Mouse (Mus musculus): ENCODE measurements around the gene Arhgap27.

Gene Arhgap27

DNA sequence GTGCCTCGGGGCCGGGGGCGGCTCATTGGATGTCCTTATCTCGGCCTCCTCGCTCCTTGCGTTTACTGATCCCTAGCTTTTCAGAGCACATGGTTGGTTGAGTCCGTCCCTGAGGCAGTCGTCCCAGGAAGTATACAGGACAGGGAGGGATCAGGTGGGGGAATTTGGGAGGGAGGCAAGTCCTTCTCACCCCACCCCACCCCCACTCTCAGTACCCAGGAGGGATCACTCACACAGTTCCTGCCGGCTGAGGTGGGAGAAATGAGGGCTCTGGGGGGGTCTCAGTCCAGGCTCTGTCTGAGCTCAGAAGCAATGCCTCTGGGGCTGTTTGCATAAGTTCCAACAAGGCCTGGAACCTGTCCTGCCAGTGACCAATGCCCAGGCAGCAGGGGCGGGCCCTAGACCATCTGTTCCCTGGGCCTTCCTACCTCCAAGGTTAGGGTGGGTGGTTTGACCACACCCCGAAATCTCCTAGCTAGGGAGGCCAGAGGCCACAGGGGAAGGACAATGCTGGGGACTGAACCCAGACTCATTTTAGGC lies 7.4 kb downstream of the Arhgap27 start:
- DNase-seq (ENCODE audit: low spot score), result no peak

DNA sequence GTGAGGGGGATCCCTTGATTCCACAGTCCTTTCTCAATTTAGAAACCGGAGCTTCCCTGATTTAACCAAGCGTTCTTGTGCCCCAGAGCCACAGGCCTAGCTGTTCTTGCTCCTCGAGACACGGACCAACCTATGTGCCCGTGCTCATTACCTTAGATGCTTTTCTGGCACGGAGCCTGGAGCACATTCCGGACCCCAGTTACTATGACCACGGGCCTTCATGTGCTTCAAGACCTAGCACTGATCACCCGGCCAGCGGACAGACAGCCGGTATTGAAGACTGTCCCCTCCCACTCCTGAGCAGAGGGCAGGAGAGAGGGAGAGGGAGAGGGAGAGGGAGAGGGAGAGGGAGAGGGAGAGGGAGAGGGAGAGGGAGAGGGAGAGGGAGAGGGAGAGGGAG lies 8.2 kb downstream of the Arhgap27 start:
- DNase-seq (ENCODE audit: low spot score), result no peak

DNA sequence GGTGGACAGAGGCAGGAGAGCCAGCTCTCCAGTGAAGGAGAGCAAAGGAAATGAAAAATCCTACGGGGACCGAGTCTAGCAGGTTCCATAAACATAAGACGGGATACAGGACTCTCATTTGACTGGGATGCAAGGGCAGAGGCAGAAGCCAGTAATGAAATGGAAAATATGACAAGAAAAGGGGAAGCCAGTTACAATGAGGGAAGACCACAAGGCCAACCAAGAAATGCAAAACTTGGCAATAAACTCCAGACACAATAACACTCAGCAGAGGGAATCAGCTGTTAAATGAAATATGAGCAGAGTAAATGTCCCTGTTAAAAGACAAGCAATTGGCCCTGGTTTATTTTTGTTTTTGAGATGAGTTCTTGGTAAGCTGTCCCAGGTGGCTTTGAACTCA lies 9.5 kb downstream of the Arhgap27 start:
- no peak for DNase-seq (ENCODE audit: low spot score)

DNA sequence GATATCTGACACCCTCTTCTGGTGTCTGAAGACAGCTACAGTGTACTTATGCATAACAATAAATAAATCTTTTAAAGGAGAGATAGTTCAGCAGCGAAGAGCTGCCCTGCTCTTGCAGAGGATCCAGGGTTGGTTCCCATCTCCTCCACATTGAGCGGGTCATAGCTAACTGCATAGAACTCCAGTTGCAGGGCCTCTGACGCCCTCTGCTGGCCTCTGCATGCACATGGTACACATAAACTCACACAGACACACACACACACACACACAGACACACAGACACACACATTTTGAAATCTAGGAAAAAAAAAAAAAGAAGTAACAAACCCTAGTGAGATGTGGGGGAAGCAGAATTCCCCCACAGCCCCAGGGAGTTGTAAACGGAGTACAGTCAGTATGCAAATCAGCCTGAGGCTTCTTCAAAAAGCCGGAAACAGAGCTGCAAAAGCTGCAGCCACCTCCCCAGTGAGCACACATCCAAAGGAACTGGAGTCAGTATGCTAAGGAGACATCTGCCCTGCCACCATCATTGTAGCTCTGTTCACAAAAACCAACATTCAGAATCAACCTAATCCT lies 11.2 kb downstream of the Arhgap27 start:
- DNase-seq (ENCODE audit: low spot score), result no peak

DNA sequence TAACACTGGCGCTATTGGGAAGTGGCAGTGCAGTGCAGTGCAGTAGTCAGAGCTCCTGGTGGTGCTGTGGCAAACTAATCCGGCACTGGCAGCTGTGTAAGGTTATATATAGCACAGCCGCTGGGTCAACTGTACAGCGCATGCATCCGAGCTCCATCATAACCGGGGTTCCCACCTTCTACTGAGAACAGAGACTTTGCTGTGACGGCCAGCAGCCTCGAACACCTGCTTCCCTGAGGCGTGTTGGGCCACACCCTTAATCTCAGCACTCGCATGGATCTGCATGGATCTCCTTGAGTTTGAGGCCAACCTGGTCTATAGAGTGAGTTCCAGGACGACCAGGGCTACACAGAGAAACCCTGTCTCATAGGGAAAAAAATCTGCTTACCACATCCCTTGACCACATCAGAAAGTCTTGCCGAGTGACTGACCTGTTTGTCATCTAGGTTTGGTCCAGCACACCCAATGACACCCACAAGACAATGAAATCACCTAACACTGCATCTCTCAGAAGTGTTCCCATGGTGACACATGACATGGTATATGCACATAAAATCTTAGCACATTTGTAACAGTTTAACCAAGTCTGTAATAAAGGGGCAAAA lies 12.7 kb downstream of the Arhgap27 start:
- DNase-seq (ENCODE audit: low spot score), result no peak

DNA sequence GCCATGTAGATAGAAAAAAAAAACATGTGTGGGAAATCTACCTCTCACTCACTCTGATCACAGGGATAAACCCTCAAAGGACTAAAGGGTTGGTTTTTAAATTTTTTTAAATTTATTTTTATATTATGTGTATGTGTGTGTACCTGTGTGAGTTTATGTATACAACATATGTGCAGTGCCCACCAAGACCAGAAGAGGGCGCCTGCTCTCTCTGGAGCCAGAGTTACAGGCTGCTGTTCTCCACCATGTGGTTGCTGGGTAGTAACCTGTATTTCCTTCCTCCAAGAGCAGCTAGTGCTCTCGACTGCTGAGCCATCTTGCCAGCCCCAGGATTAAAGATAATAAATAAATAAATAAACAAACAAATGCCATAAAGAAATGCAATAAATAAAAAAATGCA lies 13.8 kb downstream of the Arhgap27 start:
- no peak for DNase-seq (ENCODE audit: low spot score)

DNA sequence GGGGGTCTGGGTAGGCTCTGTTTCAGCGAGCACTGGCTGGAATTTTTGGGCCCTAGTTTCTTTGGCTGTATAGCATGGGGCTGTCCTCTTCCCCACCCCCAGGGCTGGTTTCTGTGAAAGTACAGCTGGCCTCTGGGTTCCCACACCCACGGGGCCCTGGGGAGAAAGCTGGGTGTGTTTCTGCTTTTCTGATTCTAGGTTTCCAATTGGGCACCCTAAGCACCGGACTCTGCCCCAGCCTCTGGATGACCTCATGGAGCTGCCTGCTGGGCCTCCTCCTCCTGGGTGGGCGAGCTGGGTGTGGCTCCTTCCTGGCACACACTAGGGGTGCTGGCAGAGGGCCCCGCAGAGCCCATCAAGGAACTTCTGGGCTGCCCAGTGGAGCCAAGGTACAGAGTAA lies 16.8 kb downstream of the Arhgap27 start:
- DNase-seq (ENCODE audit: low spot score), result peak; percentile 79

DNA sequence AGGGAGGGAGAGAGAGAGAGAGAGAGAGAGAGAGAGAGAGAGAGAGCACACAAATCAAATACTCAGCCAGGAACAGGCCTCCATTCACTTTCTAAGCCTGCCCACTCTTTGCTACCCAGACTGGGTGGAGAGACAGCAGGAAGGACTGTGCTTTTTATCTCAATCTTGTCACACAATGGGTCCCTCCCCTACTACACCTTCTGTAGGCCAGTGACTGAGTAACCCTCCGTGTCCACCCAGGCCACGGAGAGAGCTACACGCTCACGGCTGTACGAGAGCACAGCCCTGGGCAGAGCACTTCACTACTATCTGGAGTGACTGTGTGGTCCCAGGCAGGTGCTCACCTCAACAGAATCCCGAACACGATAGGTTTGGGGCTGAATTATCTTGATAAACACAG lies 17.3 kb downstream of the Arhgap27 start:
- no peak for DNase-seq (ENCODE audit: low spot score)

DNA sequence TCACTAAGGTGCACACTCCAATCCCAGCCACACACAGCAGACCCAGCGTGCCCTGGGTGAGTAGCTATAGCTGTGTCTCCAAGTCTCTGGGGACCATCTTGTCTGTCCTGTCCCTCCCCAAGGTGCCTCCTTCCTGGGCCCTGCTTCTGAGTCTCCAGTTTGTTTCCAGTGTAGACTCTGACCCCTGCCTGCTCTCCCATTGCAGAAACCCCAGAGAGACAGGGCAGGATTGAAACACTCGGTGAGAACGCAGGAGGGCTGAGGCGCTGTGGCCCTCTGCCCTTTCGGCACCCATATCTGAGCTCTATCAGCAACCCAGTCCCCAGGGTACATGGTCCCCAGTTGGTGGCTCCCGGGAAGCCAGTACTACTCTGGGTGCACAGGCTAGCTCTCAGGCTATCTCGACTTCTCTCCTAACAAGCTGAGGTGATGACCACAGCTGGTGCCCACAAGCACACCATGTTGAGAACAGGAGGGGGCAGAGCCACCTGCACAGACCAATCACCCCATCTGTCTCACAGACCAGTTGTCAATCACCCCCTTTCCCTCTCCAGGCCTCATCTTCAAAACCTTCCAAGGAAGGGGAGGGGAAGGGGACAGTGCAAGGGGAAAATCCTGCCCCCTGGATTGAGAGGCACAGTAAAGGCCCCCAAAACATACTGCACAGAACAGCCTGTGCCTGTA lies 17.9 kb downstream of the Arhgap27 start:
- no peak for DNase-seq (ENCODE audit: low spot score)

DNA sequence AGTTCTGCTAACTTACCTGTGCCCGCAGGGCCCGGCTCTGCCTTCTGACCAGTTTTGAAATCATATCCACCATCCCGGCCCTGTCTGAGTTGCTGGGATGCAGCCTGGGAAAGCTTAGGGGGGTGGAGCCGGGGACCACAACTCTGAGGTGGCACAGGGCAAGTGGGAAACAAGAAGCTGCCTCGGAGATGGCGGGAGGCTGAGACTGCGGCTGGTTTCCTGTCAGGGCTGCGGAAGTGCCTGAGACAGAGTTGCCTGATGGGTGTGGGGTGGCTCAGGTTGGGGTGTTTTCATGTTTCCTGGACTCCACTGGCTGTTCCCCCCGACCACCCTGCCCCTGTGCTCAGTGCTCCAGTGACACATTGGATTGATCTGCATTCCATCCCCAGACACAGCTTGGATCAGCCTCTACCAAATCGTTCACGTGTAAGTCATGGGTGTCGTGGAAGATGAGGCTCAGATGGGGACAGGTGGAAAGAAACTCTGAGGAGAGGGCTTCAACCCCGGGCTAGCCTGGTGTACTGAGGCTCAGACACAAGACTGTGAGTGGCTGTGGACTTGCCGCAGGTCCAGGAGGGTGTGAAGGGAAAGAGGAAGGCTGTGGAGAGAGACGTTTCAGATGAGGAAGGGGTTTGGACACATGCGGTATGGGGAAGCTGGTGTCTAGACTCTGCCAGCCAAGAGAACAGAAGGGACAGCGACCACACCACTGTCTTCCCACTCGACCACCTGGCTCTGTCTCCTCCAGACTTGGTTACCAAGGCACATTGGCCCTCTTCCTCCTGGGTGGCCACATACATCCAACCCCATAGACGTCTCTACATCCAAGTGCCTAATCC lies 18.8 kb downstream of the Arhgap27 start:
- no peak for DNase-seq (ENCODE audit: low spot score)

DNA sequence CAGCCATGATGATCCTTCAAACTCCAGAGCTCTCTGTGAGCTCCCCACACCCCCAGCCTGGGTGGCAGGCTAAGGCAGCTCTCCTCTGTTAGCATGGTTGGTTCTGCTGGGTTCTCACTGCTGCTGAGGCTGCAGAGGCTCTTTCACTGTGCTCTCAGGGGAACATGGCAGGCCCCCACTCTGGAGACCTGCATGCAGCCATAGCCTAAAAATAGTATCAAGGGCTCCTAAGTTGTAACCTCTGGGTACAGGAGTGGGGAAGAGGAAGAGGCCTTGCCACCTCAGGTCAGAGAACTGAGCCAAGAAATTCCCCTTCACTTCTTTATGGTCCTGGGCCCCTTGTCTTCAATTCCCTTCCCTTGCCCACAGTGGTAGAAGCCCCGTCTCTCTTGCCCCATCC lies 19.6 kb downstream of the Arhgap27 start:
- no peak for DNase-seq (ENCODE audit: low spot score)

DNA sequence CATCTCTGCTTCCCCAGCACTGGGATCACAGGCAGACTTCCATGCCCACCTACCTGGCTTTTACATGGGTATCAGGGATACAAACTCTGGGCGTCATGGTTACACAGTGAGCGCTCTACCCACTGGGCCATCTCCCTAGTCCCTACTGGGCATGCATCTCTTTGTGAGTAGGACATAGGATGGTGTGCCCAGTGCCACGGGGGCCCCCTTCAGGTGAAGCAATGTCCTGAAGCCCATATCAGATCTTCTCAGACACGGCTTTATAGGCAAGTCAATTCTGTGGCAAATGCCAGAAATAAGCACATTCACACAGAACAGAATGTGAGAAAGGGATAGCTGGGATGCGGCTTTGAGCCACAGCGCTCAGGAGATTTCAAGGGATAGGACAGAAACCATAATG lies 20.4 kb downstream of the Arhgap27 start:
- DNase-seq (ENCODE audit: low spot score), result no peak

DNA sequence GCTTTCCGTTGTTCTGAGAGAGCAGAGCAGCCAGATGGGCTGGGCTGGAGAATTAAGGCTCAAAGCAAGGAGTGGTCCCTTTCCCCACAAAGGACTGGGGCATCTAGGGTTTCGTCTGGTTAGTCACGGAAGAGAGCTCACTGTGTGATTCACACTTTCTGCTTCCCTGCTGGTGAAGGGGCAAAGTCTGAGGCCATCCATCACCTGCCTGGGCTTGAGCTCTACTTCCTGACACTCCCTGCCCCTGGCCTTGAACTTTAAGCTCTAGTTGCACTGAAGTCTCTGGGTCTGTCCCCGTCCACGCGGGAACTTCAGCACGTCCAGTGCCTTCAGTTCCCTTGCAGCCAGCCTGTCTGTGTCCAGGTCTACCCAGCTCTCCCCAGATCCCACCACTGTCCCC lies 22.8 kb downstream of the Arhgap27 start:
- DNase-seq (ENCODE audit: low spot score), result no peak

DNA sequence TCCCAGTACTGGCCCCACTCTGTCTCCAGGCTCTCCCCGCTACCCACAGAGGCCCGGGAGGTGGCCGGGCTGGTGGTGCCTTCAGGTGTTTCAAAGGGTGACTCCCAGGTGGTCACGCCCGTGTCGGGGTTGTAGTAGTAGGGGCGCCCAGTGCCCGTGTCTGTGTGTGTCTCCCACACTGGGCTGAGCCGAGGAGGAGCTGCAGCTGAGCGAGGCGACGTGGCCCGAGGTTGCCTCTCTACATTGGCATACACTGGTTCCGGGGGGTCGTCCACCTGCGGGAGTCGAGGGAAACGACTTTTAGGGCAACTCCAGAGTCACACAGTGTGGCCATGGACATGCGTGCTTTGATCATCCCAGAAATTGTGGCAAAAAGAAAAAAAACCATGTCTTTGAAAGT lies 23.4 kb downstream of the Arhgap27 start:
- no peak for DNase-seq (ENCODE audit: low spot score)

DNA sequence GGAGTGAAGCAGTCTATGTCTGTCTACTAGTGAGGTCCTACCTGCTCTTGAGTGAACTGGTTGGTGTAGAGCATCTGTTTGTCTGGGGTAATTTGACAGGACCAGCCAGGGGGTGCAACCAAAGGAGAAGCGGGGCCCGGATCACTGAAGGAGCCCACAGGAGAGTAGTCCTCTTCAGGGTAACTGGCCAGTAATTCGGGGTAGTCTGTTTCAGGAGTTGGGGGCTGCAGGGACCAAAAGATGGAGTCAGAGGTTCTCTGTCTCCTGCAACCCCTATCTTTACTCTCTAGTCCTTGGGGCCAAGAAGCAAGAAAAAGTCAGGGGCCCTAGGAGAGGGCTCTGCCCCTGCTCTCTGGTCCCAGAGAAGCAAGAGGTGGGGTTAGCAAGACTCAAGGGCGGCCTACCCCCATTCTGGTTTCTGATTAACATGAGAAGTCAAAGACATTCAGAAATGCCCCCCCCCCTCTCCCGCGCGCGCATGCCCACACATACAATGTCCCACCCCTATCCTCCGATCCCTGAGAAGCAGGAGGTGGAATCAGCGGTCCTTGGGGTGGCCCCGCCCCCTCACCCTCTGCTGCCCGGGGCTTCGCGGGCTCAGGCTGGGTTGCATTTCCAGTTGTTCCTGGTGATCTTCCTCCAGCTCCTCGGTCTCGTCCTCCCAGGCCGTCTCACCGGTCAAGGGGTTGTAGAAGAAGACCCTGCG lies 23.9 kb downstream of the Arhgap27 start:
- no peak for DNase-seq (ENCODE audit: low spot score)

DNA sequence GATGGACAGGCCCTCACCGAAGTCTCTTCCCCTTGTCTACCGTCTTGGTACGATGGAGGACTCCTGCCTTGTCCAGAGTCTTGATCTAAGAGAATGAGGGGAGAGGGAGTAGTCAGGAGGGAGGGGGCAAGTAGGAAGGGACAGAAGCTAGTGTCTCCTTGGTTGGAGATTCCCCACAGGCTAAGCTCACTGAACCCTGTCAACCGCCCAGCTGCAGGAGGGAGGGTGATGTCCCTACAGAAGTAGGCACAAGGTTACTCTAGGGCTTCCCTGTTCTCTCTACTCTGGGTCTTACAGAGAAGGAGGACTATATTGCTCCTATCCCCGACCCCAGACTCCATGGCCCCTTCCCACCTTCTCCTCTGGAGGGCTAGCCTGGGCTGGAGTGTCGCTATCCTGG lies 24.8 kb downstream of the Arhgap27 start:
- DNase-seq (ENCODE audit: low spot score), result no peak

DNA sequence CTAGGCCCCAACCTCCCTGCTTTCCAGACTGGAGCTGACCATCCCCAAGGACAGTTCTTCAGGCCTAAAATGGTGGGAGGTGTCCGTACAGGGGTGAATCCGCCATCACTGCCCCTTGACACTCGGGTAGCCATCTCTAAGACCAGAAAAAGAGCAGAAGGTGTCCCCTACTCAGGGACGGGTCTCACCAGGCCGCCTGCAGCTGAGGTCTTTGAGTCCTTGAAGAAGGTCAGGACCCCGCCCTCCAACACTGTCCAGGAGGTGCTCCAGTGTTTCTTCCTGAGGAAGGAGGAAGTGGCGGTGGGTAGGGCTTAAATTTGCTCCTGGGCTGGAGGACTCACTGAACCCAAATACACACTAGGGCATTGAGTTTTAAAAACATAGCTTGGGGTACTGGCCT lies 25.4 kb downstream of the Arhgap27 start:
- no peak for DNase-seq (ENCODE audit: low spot score)

DNA sequence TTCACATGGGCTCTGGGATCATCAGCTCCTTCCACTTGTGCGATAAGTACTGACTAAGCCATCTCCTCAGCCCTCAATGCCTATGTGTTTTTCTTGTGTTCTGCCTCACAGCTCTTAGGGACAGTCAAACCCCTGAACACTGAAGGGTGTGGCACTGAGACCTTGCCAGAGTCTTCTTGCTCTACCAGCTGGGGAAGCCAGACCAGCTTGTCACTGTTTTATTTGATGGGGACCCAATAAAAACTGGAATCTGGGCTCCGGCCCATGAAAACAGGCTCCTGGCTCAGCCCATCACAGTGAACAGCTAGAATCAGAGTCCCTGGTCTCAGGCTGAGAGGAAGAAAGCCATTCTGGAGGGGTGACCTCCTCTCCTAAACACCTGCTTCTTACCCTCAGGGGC lies 26.3 kb downstream of the Arhgap27 start:
- DNase-seq (ENCODE audit: low spot score), result peak; percentile 25

DNA sequence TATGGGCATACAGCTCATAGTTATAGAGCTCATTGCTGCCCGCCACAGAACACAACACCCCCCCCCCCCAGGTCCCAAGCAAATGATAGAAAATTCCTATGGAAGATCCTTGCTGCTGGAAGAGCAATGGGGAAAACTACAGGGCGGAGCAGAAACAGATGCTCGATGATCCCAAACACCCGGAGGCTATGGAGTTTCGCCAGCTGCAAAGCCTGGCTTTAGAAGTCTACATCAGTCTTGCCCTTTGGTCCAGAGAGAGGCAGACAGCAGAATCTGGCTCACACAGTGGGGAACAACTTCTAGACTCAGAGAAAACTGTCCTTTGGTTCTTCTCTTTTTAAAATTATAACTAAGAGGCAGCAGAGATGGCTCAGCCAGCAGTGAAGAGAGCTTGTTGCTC lies 27.9 kb downstream of the Arhgap27 start:
- peak; percentile 80 for DNase-seq (ENCODE audit: low spot score)

DNA sequence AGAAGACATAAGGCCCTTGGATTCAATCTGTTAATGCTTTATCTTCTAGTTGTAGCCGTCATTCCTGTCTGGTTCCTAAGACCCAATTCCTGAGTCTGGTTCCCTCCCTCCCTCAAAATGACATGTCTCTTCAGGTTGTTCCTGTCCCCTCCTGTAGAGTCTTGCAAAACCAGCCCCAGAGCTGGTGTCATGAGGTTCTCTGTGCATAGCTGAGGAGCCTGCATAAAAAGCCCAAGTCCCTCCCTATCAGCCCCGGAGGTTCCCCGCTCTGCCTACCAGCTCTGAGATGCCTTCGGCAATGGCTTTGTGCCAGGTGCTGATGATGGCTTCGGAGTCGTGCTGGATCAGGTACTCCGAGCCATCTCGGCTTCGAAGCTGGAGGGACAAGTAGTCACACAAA lies 28.6 kb downstream of the Arhgap27 start:
- peak; percentile 21 for DNase-seq (ENCODE audit: low spot score)

DNA sequence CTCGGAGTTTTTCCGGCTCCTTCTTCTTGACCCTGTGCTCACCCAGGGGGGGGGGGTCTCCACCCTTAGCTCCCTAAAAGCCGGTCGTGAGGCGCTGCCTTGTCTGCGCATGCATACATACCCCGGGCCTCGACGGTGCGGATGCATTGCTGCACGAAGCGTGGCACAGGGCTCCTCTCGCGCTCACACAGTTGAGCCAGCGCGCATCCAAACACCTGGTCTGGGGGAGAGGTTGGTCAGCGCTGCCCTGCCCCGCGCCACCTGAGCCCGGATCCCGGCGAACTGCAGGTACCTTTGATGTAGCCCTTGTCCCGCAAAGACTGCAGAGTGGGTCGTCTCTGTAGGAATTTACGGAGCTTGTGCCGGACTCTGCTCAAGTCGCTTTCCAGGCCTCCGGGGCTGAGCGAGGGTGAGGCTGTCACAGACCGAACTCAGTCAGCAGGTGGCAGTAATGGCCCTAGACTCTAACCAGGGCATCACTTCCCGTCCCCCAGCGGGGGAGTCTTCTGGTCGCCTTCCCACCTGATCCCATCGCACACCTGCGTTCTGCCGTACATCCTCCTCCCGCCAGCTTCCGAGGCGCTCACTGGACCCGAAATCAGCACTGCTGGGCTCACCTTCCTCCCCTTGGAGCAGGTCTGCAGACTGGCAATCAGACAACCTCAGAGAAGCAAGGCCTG lies 29.6 kb downstream of the Arhgap27 start:
- DNase-seq (ENCODE audit: low spot score), result peak; percentile 21
